Mouse (Mus musculus) CH12.LX (cell line): Measurements from ENCODE around the gene Il22ra1. TPM values are rescaled to one million over a fixed set of nuclear protein-coding genes. Genes with fewer than 3 reads are reported as not detected.

Experiments used
- DNase-seq: peaks from one replicate; pipeline ENCODE4 v3.0.0-alpha.2; 2013; ENCODE audit errors: extremely low read depth
- H3K27ac ChIP-seq: 2 replicates; pipeline ENCODE4 v1.5.1; 2012; ENCODE audit warnings: low read depth, mild to moderate bottlenecking, control low read depth, moderate library complexity; ENCODE audit not compliant: insufficient read depth
- H3K27me3 ChIP-seq: replicated peaks from 2 replicates; pipeline ENCODE3; 2012; ENCODE audit warnings: inconsistent platforms
- H3K36me3 ChIP-seq, 2 experiments: replicated peaks in 1 of 2; 2 replicates each; pipeline versions ENCODE3 to v1.6.1; 2012; ENCODE audit warnings: inconsistent platforms in 1 of 2, low read length in 1 of 2, mild to moderate bottlenecking in 1 of 2, mixed read lengths in 1 of 2, moderate library complexity in 1 of 2; ENCODE audit not compliant: control insufficient read depth in 1 of 2, insufficient read depth in 1 of 2
- H3K4me1 ChIP-seq, 2 experiments: 2 replicates each; pipeline ENCODE4 v1.6.1; 2012; ENCODE audit warnings: inconsistent platforms in 1 of 2, moderate library complexity in 1 of 2; ENCODE audit not compliant: insufficient read depth in 2 of 2, control insufficient read depth in 1 of 2
- H3K4me2 ChIP-seq: 2 replicates; pipeline ENCODE4 v1.6.1; 2012; ENCODE audit warnings: low read depth, mild to moderate bottlenecking, control low read depth; ENCODE audit not compliant: poor library complexity, insufficient read depth, severe bottlenecking
- H3K4me3 ChIP-seq, 3 experiments: fragments of 150-350 bp in 1 of 3; sonication (generic) in 1 of 3; replicated peaks in 1 of 3; 2 replicates each; pipeline versions ENCODE3 to v1.5.1; 2011 to 2012; ENCODE audit warnings: low read depth in 2 of 3, low read length in 2 of 3, mild to moderate bottlenecking in 2 of 3, moderate library complexity in 2 of 3, control low read depth in 1 of 3, improper control_type of control experiment in 1 of 3, inconsistent platforms in 1 of 3, mixed read lengths in 1 of 3; ENCODE audit not compliant: poor library complexity in 1 of 3
- H3K79me2 ChIP-seq: replicated peaks from 2 replicates; pipeline ENCODE4 v1.6.1; 2012; ENCODE audit warnings: mild to moderate bottlenecking, moderate library complexity; ENCODE audit not compliant: control insufficient read depth, poor library complexity, insufficient read depth, severe bottlenecking; ENCODE audit errors: extremely low read depth
- H3K9ac ChIP-seq: 2 replicates; pipeline ENCODE4 v1.6.1; 2012; ENCODE audit warnings: low read depth, mild to moderate bottlenecking, control low read depth, moderate library complexity; ENCODE audit not compliant: insufficient read depth
- H3K9me3 ChIP-seq: replicated peaks from 2 replicates; pipeline ENCODE3; 2012; ENCODE audit warnings: low read length, inconsistent platforms, mixed read lengths
- CHD1 ChIP-seq: IDR thresholded peaks from 2 replicates; pipeline ENCODE4 v1.6.1; 2012; ENCODE audit warnings: low read depth, low read length, improper control_type of control experiment, inconsistent platforms
- CHD2 ChIP-seq: IDR thresholded peaks from 2 replicates; pipeline ENCODE4 v1.6.1; 2011; ENCODE audit warnings: low read length, improper control_type of control experiment
- E2F4 ChIP-seq: IDR thresholded peaks from 2 replicates; pipeline ENCODE4 v1.6.1; 2011; ENCODE audit warnings: low read depth, low read length, improper control_type of control experiment; ENCODE audit not compliant: insufficient replicate concordance
- EP300 ChIP-seq: IDR thresholded peaks from 2 replicates; pipeline ENCODE4 v1.6.1; 2011; ENCODE audit warnings: low read length, improper control_type of control experiment
- ETS1 ChIP-seq: conservative IDR thresholded peaks from 2 replicates; pipeline ENCODE4 v1.6.1; 2012; ENCODE audit warnings: low read depth, mild to moderate bottlenecking, inconsistent platforms, low read length, improper control_type of control experiment, moderate library complexity
- IRF4 ChIP-seq: IDR thresholded peaks from 2 replicates; pipeline ENCODE4 v1.6.1; 2014; ENCODE audit warnings: low read depth, mild to moderate bottlenecking, inconsistent platforms, low read length, improper control_type of control experiment
- JUN ChIP-seq: IDR thresholded peaks from 2 replicates; pipeline ENCODE4 v1.6.1; 2011; ENCODE audit warnings: low read depth, mild to moderate bottlenecking, low read length, improper control_type of control experiment, moderate library complexity; ENCODE audit not compliant: insufficient read depth
- KAT2A ChIP-seq: IDR thresholded peaks from 2 replicates; pipeline ENCODE4 v1.6.1; 2012; ENCODE audit warnings: low read length, improper control_type of control experiment, inconsistent platforms; ENCODE audit not compliant: insufficient replicate concordance
- MAX ChIP-seq: IDR thresholded peaks from 2 replicates; pipeline ENCODE4 v1.6.1; 2011; ENCODE audit warnings: low read length, improper control_type of control experiment
- MAZ ChIP-seq: IDR thresholded peaks from 2 replicates; pipeline ENCODE4 v1.6.1; 2012; ENCODE audit warnings: low read depth, mild to moderate bottlenecking, inconsistent platforms, low read length, improper control_type of control experiment, moderate library complexity
- MXI1 ChIP-seq: IDR thresholded peaks from 2 replicates; pipeline ENCODE4 v1.6.1; 2011; ENCODE audit warnings: mild to moderate bottlenecking, low read depth, low read length, improper control_type of control experiment
- MYC ChIP-seq: IDR thresholded peaks from 2 replicates; pipeline ENCODE4 v1.6.1; 2011; ENCODE audit warnings: low read depth, mild to moderate bottlenecking, improper control_type of control experiment, low read length
- PAX5 ChIP-seq: IDR thresholded peaks from 2 replicates; pipeline ENCODE4 v1.6.1; 2012; ENCODE audit warnings: low read length, inconsistent platforms, mixed read lengths
- POLR2A ChIP-seq: IDR thresholded peaks from 2 replicates; pipeline ENCODE4 v1.6.1; 2011; ENCODE audit warnings: low read depth, mild to moderate bottlenecking, improper control_type of control experiment, low read length
- POLR2AphosphoS2 ChIP-seq: IDR thresholded peaks from 2 replicates; pipeline ENCODE4 v1.6.1; 2011; ENCODE audit warnings: low read depth, low read length, improper control_type of control experiment
- SIN3A ChIP-seq: IDR thresholded peaks from 2 replicates; pipeline ENCODE4 v1.6.1; 2012; ENCODE audit warnings: low read length, improper control_type of control experiment, inconsistent platforms
- USF1 ChIP-seq: IDR thresholded peaks from 2 replicates; pipeline ENCODE4 v1.6.1; 2014; ENCODE audit warnings: low read depth, mild to moderate bottlenecking, inconsistent platforms, low read length, improper control_type of control experiment
- ZC3H11A ChIP-seq: IDR thresholded peaks from 2 replicates; pipeline ENCODE4 v1.6.1; 2012; ENCODE audit warnings: low read depth, mild to moderate bottlenecking, inconsistent platforms, low read length, improper control_type of control experiment
- ZKSCAN1 ChIP-seq: IDR thresholded peaks from 2 replicates; pipeline ENCODE4 v1.6.1; 2012; ENCODE audit warnings: low read depth, inconsistent platforms, low read length, improper control_type of control experiment, borderline replicate concordance
- ZMIZ1 ChIP-seq: IDR thresholded peaks from 2 replicates; pipeline ENCODE4 v1.6.1; 2012; ENCODE audit warnings: low read depth, mild to moderate bottlenecking, inconsistent platforms, low read length, improper control_type of control experiment
- ZNF384 ChIP-seq: IDR thresholded peaks from 2 replicates; pipeline ENCODE4 v1.6.1; 2012; ENCODE audit warnings: low read depth, low read length, improper control_type of control experiment, inconsistent platforms
- dilution Hi-C: fragments of 300-500 bp; cut with MboI; formaldehyde crosslinking; loops from 2 replicates; pipeline ENCODE4 v1.14.3; 2020; ENCODE audit warnings: low sequenced_read_pairs; ENCODE audit not compliant: extremely low pct_unique_long_range_greater_than_20kb, extremely low pct_ligation_motif_present
- in situ Hi-C: fragments of 300-500 bp; cut with MboI; formaldehyde crosslinking; loops from 3 replicates; pipeline ENCODE4 v1.14.3; 2019; ENCODE audit warnings: low sequenced_read_pairs, low pct_ligation_motif_present, low pct_unique_long_range_greater_than_20kb, mixed read lengths
- polyA plus RNA-seq: library from polyadenylated mRNA; unstranded; fragments of >175 nt; gene quantifications from 2 replicates; pipeline ENCODE4 v1.2.1, GENCODE M21; 2012; ENCODE audit warnings: low read depth; ENCODE audit not compliant: insufficient read length
- total RNA-seq, 2 experiments: library from RNA; depleted of rRNA; stranded (reverse); fragments of 300-350 nt in 1 of 2; fragments of >200 nt in 1 of 2; gene quantifications; 2 replicates each; pipeline ENCODE4 v1.2.3; 2012 to 2014

Gene Il22ra1
- total and polyA plus RNA-seq, 3 experiments = not detected

GRCm38 (mm10) chr4:135781304-135781703, 53.3 kb downstream of the Il22ra1 start:
- Histone ChIP-seq H3K4me3 (no peak overlapping the region), H3K79me2 (no peaks in the 10 kb centered on the region), H3K27ac (no peak overlapping the region), H3K4me1 (peaks cover 3 to 4% of the 10 kb centered on the region in 2 experiments; a peak in 2 of 4 replicates), H3K27me3 (peaks cover 27% of the 10 kb centered on the region), H3K36me3 (no peaks in the 10 kb centered on the region), H3K9me3 (peaks cover 2% of the 10 kb centered on the region), H3K9ac (no peak overlapping the region), H3K4me2 (no peak overlapping the region)
- TF ChIP-seq POLR2AphosphoS2 = no peak
- no peak for TF ChIP-seq USF1
- no peak for TF ChIP-seq MXI1
- no peak for TF ChIP-seq ETS1
- no peak for TF ChIP-seq E2F4
- TF ChIP-seq ZMIZ1 = no peak
- in situ Hi-C loops (no loop called here), dilution Hi-C loops (no loop called here)
- no peak for DNase-seq

- peaks cover 3 to 4% of the 10 kb centered on the region in 2 experiments; a peak in 2 of 4 replicates for H3K4me1 ChIP-seq
- H3K9me3 ChIP-seq = peaks cover 2% of the 10 kb centered on the region
- TF ChIP-seq SIN3A (no peak), PAX5 (no peak), ZNF384 (no peak), JUN (no peak), CHD1 (no peak)
- no peak overlapping the region for H3K27ac ChIP-seq
- H3K4me3 ChIP-seq = no peak overlapping the region
- no peaks in the 10 kb centered on the region for H3K79me2 ChIP-seq
- no peaks in the 10 kb centered on the region for H3K36me3 ChIP-seq
- H3K9ac ChIP-seq = no peak overlapping the region
- H3K27me3 ChIP-seq = peaks cover 39% of the 10 kb centered on the region
- no peak overlapping the region for H3K4me2 ChIP-seq
- dilution Hi-C loops = no loop called here
- in situ Hi-C loops = no loop called here
- DNase-seq = no peak
These were observed 58.6 kb downstream of the Il22ra1 start for GRCm38 (mm10) chr4:135786581-135786980.

GRCm38 (mm10) chr4:135787271-135787670, 59.3 kb downstream of the Il22ra1 start:
- H3K79me2 ChIP-seq = no peaks in the 10 kb centered on the region
- in situ Hi-C loops = no loop called here
- H3K4me1 ChIP-seq = peaks cover 3 to 4% of the 10 kb centered on the region in 2 experiments; a peak in 2 of 4 replicates
- no peak for TF ChIP-seq ETS1
- TF ChIP-seq PAX5 = no peak
- TF ChIP-seq EP300 = no peak
- TF ChIP-seq USF1 = no peak
- TF ChIP-seq ZMIZ1 = no peak
- TF ChIP-seq MAZ = no peak
- TF ChIP-seq ZC3H11A = no peak
- TF ChIP-seq MYC = no peak
- no peak for TF ChIP-seq ZKSCAN1
- no peak for TF ChIP-seq CHD1
- TF ChIP-seq CHD2 = no peak
- no peak for TF ChIP-seq IRF4
- TF ChIP-seq POLR2AphosphoS2 = no peak
- TF ChIP-seq E2F4 = no peak
- no peak for TF ChIP-seq MAX
- no peak for TF ChIP-seq POLR2A
- TF ChIP-seq KAT2A = no peak
- dilution Hi-C loops = no loop called here
- no peak overlapping the region for H3K4me2 ChIP-seq
- H3K27ac ChIP-seq = no peak overlapping the region
- H3K36me3 ChIP-seq = no peaks in the 10 kb centered on the region
- H3K4me3 ChIP-seq = no peak overlapping the region
- H3K9ac ChIP-seq = no peak overlapping the region
- H3K9me3 ChIP-seq = peaks cover 4% of the 10 kb centered on the region
- peaks cover 39% of the 10 kb centered on the region for H3K27me3 ChIP-seq
- no peak for DNase-seq
